Mouse (Mus musculus) adrenal gland (tissue): ENCODE measurements around the gene Bcap29.
"Not testable (repeated sequence)": the region's sequence is repeated elsewhere in the genome, so short reads cannot be mapped to it uniquely, and the experiment has no call there.

ENCODE experiments used
- intact Hi-C: fragments of 180-260 bp; cut with DNase I; formaldehyde crosslinking; loops from one replicate; pipeline ENCODE4 v1.15.1; 2025

Bcap29 gene

DNA sequence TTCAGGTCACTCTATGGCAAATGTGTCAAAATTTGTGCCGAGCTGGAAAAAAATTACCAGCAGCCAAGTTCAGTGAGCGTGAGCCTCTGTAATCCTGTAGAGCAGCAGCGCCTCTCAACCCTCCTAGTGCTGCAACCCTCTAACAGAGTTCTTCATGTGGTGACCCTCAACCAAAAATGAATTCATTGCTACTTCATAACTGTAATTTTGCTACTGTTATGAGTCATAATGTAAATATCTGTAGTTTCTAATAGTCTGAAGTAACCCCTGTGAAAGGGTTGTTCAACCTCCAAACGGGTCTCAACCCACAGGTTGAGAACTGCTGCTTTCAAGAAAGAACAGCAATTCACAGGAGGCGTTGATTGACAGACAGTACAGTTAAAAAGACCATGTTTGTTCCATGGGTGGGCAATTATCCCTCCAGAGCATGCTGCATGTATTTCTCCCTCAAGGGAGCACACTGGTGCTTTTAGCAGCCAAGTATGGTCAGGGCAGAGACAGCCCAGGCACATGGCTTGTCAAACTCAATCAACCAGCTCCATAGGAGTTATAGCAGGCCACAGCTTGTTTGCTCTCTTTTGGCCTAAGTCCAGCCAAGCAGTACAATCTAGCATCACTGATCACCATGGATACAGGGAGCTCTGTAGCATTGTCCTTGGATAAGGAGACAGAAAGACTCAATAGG lies 53.7 kb downstream of the Bcap29 start:
- intact Hi-C loops: no loop called here

DNA sequence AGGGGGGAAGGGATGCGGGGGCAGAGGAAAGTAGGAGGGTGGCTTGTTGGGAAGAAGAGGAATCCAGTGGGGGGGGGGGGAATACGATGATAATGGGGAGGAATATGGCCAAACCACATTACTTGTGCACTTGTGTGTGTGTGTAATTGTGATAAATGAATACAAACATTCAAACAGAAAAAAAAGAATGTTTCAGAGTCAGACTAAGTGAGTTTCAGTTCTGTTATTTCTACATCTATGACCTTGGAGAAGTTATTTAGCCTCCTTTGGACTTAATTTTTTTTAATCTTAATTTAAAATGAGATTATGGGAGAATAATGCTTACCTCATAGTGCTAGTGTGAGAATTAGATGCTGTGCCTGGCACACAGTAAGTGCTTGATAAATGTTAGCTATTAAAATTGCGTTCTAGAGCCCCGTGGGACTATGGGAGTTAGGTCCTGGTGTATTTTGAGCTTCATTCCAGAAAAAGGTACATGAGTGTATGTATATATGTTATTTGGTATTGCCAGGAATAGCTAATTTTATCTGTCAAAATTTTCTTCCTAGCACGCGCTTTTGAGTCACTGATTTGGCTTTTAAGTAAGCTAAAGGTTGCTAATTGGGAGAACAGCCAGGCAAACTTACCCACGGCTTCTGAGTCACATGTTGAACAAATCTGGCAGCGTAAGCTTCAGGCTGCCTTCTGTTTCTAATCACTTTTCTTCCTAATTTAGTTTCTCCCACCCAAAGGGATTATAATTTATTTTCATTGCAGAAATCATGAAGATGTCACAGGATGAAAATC lies 55.6 kb downstream of the Bcap29 start:
- intact Hi-C loops: no loop called here

DNA sequence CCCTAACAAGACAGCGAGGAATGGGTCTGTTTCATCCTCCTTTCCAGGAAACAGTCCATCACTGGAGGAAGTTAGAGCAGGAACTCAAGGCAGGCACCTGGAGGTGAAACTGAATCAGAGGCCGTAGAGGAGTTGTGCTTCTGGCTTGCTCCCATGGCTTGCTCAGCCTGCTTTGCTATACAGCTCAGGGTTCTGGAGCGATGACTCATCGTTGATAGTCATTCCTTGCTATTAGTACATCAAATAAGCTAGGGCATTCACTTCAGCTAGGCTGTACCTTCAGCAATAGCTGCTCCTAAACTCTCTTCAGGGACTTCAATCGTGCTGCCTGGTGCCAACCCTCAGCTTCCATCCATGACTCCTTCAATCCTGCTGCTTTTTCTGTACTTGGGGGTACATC lies 60.0 kb downstream of the Bcap29 start:
- intact Hi-C loops: no loop called here

DNA sequence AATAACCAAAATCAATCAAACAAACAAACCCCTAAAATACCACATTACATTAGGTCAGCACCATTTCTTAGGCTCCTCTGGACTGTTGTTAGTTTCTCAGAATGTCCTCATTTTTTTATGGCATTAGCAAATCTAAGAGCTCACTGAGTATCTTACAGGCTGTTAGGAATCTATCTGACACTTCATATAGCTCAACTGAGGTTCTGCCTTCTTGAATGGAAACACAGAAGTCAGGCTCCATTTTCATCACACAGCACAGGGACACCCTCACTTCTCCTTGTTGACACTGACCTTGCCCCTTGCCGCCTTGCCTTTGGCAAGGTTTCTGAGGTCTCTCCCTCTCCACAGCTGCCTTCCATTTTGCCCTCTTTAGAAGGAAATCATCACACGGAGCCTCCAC lies 64.7 kb downstream of the Bcap29 start:
- intact Hi-C loops: no loop called here

DNA sequence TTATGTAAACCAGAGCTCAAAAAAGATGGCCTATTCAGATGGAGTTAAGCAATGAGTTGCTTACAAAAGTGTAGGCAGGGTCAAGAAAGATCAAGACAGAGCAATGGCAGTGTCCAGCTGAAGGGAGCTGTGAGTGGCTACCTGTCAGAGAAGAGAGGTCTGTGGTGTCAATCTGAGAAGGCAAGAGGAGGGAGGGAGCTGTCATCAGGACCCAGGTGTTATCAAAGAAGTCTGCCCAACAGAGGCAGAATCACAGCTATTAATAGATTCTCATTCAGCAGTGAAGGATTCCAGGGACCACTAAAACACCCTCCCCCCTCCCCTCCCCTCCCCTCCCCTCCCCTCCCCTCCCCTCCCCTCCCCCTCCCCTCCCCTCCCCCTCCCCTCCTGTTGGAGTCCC lies 65.8 kb downstream of the Bcap29 start:
- intact Hi-C loops: no loop called here

DNA sequence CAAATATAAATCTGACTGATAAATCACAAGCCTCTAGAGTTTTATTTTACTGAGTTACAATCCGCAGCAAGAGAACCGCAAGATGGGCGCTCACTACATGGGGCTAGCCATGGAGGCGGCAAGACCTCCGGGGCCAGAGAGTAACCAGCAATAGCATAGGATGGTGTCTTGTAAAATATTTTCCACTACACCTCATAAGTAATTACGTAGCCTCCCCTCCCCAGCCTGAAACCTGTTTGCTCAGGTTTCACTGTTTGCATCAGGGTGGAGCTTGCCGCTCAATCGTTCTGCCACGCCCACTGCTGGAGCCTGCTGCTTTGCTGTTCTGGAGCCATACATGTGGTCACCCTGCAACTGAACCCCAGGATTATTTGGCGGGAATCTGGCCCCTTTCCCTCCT lies 66.9 kb downstream of the Bcap29 start:
- intact Hi-C loops: not testable (repeated sequence)

DNA sequence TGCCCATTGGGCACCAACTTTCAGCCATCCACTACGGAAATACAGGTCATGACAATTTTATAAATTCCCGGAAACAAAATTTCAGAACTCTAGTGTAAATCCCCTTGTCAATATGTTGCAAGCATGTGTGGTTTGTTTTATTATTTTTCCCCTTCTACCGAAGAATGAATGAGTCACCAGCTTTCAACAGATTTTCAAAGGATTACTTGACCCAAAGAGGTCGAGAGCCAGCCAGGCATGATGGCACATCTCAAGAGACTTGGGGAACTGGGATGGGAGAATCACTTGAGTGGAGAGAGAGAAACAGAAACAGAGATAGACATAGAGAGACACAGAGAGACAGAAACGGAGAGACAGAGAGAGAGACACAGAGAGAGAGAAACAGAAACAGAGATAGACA lies 73.7 kb downstream of the Bcap29 start:
- intact Hi-C loops: no loop called here

DNA sequence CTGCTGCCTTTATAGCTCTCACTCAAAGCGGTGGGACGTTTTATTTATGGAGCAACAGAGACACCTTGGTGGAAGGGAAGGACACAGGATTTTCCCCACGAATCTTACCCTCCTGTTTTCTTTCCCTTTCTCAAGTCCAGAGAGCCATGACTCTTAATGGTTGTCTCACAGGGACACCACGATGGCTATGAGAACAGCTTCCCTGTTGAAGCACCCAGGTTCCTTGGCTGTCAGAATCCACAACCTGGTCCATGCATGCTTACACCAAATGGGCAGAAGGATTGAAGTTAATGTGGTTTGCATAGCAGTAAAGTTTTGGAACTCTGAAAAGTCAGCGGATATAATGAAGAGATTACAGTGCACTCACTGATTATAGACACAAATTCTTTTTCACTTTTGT lies 74.5 kb downstream of the Bcap29 start:
- intact Hi-C loops: no loop called here

DNA sequence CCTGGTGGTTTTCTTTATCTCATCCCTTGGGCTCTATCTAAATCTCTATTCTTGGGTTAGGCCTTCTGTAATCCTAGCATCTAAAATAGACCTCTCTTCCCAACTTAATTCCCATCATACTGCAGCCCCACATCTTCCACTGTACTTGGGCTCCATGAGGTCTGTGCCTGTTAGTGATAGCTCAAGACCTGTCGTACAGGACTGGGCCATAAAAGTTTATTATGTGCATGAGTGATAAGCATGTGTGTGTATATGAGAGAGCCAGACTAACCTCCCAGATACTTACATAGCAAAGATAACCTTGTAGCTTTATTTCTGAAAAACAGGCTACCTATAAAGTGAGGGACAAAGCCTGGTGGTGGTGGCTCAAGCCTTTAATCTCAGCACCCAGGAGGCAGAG lies 80.1 kb downstream of the Bcap29 start:
- intact Hi-C loops: no loop called here

DNA sequence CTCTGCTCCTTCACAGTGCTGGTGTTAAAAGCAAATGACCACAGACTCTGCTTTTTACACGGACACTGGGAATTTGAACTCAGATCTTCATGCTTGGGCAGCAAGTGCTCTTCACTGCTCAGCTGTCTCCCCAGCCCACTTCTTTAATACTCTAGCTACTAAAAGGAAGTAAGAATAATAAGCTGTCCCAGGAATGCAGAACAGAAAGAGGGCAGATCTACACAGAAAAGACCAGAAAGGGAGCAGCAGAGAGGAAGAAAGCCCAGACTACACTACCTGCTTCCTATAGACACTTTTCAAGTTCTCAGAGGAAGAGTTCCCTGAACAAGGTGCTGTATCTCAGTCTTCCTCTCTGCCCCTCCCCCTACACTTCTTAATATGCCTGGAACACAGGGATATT lies 83.2 kb downstream of the Bcap29 start:
- intact Hi-C loops: no loop called here

DNA sequence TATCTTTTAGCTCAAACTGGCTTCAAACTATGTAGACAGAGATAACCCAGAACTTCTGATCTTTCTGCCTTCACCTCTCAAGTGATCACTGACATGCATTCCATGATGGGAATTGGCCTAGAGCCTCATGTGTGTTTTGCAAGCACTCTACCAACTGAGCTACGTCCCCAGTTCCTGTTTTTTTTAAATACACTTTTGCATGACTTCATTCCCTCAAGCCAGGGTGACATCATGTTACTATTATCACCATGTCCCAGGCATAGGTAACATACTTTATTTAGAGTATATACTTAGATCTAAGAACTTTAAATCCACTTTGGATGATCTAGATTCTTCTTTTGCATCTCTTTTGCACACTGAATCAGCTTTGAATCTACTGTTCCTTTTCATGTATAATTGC lies 88.4 kb downstream of the Bcap29 start:
- intact Hi-C loops: no loop called here

DNA sequence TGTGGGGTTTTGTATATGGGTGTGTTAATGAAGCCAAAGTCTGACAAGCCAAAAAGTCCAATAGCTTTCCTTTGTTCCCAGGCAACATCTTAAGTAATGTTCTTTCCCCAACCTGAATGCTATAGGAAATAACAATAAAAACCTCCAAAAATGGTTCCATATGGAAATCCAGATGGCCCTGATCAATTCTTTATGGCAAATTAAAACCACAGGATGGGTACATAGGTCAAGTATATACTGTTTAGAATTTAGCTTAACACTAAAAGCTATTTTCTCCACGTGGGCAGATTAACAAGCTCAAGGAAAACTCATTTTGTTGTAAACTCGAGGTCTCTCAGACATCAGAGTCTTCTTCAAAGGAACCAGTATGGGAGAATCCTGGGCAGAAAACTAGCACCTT lies 89.2 kb downstream of the Bcap29 start:
- intact Hi-C loops: no loop called here

DNA sequence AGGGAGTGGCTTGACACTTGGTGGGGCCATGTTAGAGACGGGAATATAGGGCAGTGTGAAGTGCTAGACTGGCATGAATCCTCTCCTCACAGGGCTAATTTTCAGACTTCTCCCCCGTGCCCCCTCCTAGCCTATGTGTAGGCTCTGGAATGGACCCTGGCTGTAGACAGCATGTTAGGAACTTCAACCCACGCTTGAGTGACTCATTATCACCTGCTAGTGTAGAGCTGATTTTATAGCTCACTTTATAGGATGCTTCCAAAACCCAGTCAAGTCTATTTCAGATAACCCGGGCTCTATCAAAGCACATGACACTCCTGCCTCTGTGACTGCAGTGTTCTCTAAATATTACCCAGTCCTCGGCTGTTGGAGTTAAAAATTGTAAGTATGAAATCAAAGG lies 92.9 kb downstream of the Bcap29 start:
- intact Hi-C loops: no loop called here
